Mouse (Mus musculus) intestine, embryonic 16.5 days (tissue): Measurements from ENCODE around the gene Per2. TPM values are rescaled to one million over a fixed set of nuclear protein-coding genes. Genes with fewer than 3 reads are reported as not detected.
A peak's percentile ranks its signal among the peaks of the same experiment; 100 is the strongest.

Source experiments
- ATAC-seq: fragments of 200-750 bp; cut with Nextera tagmentation; 2 replicates; pipeline ENCODE4 v1.8.0; 2017; ENCODE audit warnings: moderate TSS enrichment, moderate library complexity
- H3K27ac ChIP-seq: fragments of 300-500 bp; sonication (generic); 2 replicates; pipeline ENCODE4 v1.5.1; 2014; ENCODE audit warnings: mild to moderate bottlenecking, low read length
- H3K27me3 ChIP-seq: fragments of 300-500 bp; sonication (generic); replicated peaks from 2 replicates; pipeline ENCODE4 v1.6.1; 2014; ENCODE audit warnings: low read length, control low read depth, mixed read lengths; ENCODE audit not compliant: control insufficient read depth, insufficient read depth
- H3K36me3 ChIP-seq: fragments of 300-500 bp; sonication (generic); 2 replicates; pipeline ENCODE4 v1.6.1; 2014; ENCODE audit warnings: low read length, control low read depth; ENCODE audit not compliant: control insufficient read depth, insufficient read depth
- H3K4me1 ChIP-seq: fragments of 300-500 bp; sonication (generic); 2 replicates; pipeline ENCODE4 v1.6.1; 2014; ENCODE audit warnings: low read length, control low read depth, mixed read lengths; ENCODE audit not compliant: control insufficient read depth, insufficient read depth
- H3K4me2 ChIP-seq: fragments of 300-500 bp; sonication (generic); 2 replicates; pipeline ENCODE4 v1.6.1; 2014; ENCODE audit warnings: low read depth, low read length, control low read depth
- H3K4me3 ChIP-seq: fragments of 300-500 bp; sonication (generic); 2 replicates; pipeline ENCODE4 v1.5.1; 2014; ENCODE audit warnings: mild to moderate bottlenecking, low read length
- H3K9ac ChIP-seq: fragments of 300-500 bp; sonication (generic); 2 replicates; pipeline ENCODE4 v1.6.1; 2014; ENCODE audit warnings: low read depth, low read length
- H3K9me3 ChIP-seq: fragments of 300-500 bp; sonication (generic); 2 replicates; pipeline ENCODE4 v1.6.1; 2016; ENCODE audit warnings: low read length, control low read depth; ENCODE audit not compliant: control insufficient read depth
- WGBS: fragments of 180-500 bp; shearing (Covaris S2); extraction: QIAGEN DNeasy Blood & Tissue Kit; methylation state at CpG from one replicate; pipeline ENCODE4 v1.1.7; 2014; 5-methylcytosine and 5-hydroxymethylcytosine counted together
- polyA plus RNA-seq: library from polyadenylated mRNA; unstranded; fragments of >200 nt; fragmentation: Nextera tagmentation; extraction: Ambion mirVana; gene quantifications from 2 replicates; pipeline ENCODE4 v1.2.1, GENCODE M21; 2015

Gene Per2
- polyA plus RNA-seq, 1 experiment from 2014 or later, result 8.9 TPM

DNA sequence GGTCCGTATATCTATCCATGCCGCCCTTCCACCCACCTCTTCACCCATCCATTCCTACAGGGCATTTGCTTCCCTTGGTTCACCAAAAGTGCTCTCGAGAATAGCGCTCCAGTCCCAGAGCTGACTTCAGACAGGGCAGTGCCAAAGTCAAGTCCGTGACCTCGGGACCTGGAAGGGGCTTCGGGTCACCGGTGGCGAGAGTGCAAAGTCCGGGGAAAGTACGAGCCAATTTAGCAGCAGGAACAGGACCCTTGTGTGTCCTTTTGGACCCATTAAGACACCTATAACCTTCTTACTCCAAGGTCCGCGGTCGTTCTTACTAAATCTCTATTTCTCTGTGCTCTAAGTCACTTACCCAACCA lies 45.6 kb downstream of the Per2 start:
- peaks cover 5% of the 10 kb centered on the region; the same call in 1 of the 2 replicates for H3K36me3 ChIP-seq
- under 1% methylated on average over 14 of the region's 14 CpGs for WGBS
- peak; percentile 17; the same call in 1 of the 2 replicates for ATAC-seq
- no peaks in the 10 kb centered on the region for H3K27me3 ChIP-seq
- H3K9me3 ChIP-seq, result no peaks in the 10 kb centered on the region
- peak overlapping the region; percentile 68 for H3K9ac ChIP-seq
- peak overlapping the region; percentile 94 for H3K27ac ChIP-seq
- H3K4me3 ChIP-seq, result peak overlapping the region; percentile 90
- H3K4me2 ChIP-seq, result peak overlapping the region; percentile 96
- peaks cover 26% of the 10 kb centered on the region for H3K4me1 ChIP-seq

- Histone ChIP-seq H3K9ac (peak overlapping the region; percentile 92), H3K36me3 (peaks cover 4% of the 10 kb centered on the region; the same call in 1 of the 2 replicates), H3K4me3 (peak overlapping the region; percentile 90), H3K27ac (peak overlapping the region; percentile 94), H3K27me3 (no peaks in the 10 kb centered on the region), H3K4me1 (peaks cover 26% of the 10 kb centered on the region), H3K4me2 (peak overlapping the region; percentile 96), H3K9me3 (no peaks in the 10 kb centered on the region)
- under 1% methylated on average over 34 of the region's 34 CpGs for WGBS
- ATAC-seq, result peak; percentile 96
These were observed 46.1 kb downstream of the Per2 start for GRCm38 (mm10) chr1:91413030-91413506.

- no peaks in the 10 kb centered on the region for H3K9me3 ChIP-seq
- peaks cover 26% of the 10 kb centered on the region for H3K4me1 ChIP-seq
- peak overlapping the region; percentile 96 for H3K4me2 ChIP-seq
- peak overlapping the region; percentile 92 for H3K9ac ChIP-seq
- H3K4me3 ChIP-seq, result peak overlapping the region; percentile 90
- WGBS, result 6% methylated on average over 64 of the region's 65 CpGs
- peak overlapping the region; percentile 91 for H3K27ac ChIP-seq
- H3K36me3 ChIP-seq, result no peaks in the 10 kb centered on the region
- no peaks in the 10 kb centered on the region for H3K27me3 ChIP-seq
- ATAC-seq, result peak; percentile 63
These were observed 46.7 kb downstream of the Per2 start for GRCm38 (mm10) chr1:91412286-91413029.

DNA sequence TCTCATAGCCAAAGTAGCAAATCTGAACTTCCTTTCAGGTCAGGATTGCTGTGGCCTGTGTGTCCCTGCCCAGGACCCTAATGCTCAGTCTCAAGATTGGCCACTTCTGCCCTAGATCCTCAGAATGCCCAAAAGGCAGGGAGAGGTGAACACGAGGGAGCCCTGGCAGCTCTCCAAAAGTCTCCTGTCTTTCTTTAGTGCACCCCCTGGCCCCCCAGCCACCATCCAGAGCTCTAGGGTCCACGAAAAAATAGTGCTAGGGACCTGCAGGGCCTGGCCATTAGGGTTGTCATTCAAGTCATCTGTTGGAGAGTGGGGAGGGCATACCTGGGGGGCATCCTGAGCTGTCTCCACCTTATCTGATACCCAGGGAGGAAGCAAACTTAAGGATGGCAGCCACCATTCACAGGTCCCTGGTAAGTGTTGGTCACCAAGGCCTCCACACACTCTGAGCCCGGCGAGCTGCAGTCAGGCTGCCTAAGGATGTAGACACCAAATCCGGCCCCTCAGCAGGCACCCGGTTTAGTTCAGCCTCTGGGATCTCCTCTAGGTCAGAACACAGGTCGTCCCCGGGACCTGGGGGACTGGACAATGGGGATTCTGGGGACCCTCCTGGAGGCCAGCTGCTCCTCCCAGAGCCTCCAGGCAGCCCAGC lies 47.4 kb downstream of the Per2 start:
- H3K9me3 ChIP-seq, result no peaks in the 10 kb centered on the region
- peak overlapping the region; percentile 92 for H3K9ac ChIP-seq
- no peaks in the 10 kb centered on the region for H3K36me3 ChIP-seq
- no peak overlapping the region for H3K27ac ChIP-seq
- H3K27me3 ChIP-seq, result no peaks in the 10 kb centered on the region
- no peak for ATAC-seq
- 62% methylated on average over 8 of the region's 8 CpGs for WGBS
- peak overlapping the region; percentile 96 for H3K4me2 ChIP-seq
- H3K4me3 ChIP-seq, result peak overlapping the region; percentile 90
- H3K4me1 ChIP-seq, result peaks cover 26% of the 10 kb centered on the region

- no peak overlapping the region for H3K27ac ChIP-seq
- no peak for ATAC-seq
- 83% methylated on average over 4 of the region's 4 CpGs for WGBS
These were observed 51.3 kb downstream of the Per2 start for GRCm38 (mm10) chr1:91407819-91408218.

GRCm38 (mm10) chr1:91405406-91406169 lies 53.5 kb downstream of the Per2 start:
- H3K4me2 ChIP-seq, result no peak overlapping the region
- no peak overlapping the region for H3K4me3 ChIP-seq
- no peaks in the 10 kb centered on the region for H3K9me3 ChIP-seq
- WGBS, result 56% methylated on average over 23 of the region's 23 CpGs
- no peak for ATAC-seq
- no peak overlapping the region for H3K9ac ChIP-seq
- H3K27me3 ChIP-seq, result no peaks in the 10 kb centered on the region
- H3K27ac ChIP-seq, result no peak overlapping the region
- H3K36me3 ChIP-seq, result no peaks in the 10 kb centered on the region
- no peaks in the 10 kb centered on the region for H3K4me1 ChIP-seq

More at GRCm38 (mm10) chr1:91407819-91408218, 51.3 kb downstream of the Per2 start:
- H3K9ac ChIP-seq, result no peak overlapping the region
- H3K4me1 ChIP-seq, result peaks cover 10% of the 10 kb centered on the region
- no peaks in the 10 kb centered on the region for H3K36me3 ChIP-seq
- H3K4me3 ChIP-seq, result no peak overlapping the region
- H3K27me3 ChIP-seq, result no peaks in the 10 kb centered on the region
- H3K4me2 ChIP-seq, result no peak overlapping the region
- no peaks in the 10 kb centered on the region for H3K9me3 ChIP-seq

GRCm38 (mm10) chr1:91404976-91405375 lies 54.1 kb downstream of the Per2 start:
- no peak overlapping the region for H3K9ac ChIP-seq
- no peaks in the 10 kb centered on the region for H3K36me3 ChIP-seq
- no peak for ATAC-seq
- H3K4me3 ChIP-seq, result no peak overlapping the region
- no peak overlapping the region for H3K4me2 ChIP-seq
- no peaks in the 10 kb centered on the region for H3K9me3 ChIP-seq
- WGBS, result 14% methylated on average over 1 of the region's 1 CpGs
- H3K27me3 ChIP-seq, result no peaks in the 10 kb centered on the region
- H3K4me1 ChIP-seq, result no peaks in the 10 kb centered on the region
- H3K27ac ChIP-seq, result no peak overlapping the region

DNA sequence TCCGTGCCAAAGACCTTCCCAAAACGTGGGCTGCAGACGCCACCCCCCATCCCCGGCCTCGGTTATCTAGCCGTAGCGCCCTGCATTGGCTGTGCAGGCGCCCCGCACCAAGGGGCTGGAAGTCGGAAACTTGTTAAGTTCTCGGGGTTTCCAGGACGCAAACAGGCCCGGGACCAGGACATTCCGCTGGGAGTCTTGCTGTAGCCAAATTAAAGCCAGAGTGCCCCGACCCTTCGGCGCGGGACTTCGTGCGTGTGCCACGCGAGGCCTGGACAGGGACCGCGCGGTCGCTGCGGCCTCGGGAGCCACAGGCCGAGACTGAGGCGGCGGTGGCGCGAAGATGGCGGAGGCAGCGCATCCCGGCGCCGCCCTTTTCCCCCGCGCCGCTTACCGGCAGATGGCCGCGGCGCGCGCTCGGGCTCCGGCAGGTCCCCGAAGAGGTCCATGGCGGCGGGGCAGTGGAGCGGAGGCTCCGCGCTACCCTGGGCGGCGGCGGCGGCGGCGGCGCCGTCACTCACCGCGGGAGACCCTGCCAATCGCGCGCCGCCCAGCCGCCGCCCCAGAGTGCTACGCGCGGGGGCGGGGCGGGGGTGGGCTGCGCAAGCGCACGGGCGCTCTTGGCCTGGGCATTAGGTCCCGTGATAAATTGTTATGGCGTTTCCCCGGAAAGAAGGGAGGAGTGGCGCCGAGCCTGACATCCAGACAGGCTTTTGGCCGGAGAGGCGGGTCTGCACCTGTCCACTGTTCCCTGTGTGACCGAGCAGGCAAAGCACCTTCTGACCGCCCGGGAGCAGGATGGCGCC lies 60.7 kb downstream of the Per2 start, which contains the start of gene Ilkap:
Gene Ilkap (minus strand): TSS at position 556 of the 803 bp plus-strand sequence.
- ATAC-seq, result peak; percentile 98
- peak within 1 kb of the TSS; percentile 91 for H3K4me2 ChIP-seq
- no peaks in the 10 kb centered on the region for H3K36me3 ChIP-seq
- H3K4me1 ChIP-seq, result peaks cover 10% of the 10 kb centered on the region
- H3K4me3 ChIP-seq, result peak within 1 kb of the TSS; percentile 90
- WGBS, result under 1% methylated on average over 77 of the region's 91 CpGs
- no peaks in the 10 kb centered on the region for H3K27me3 ChIP-seq
- H3K9me3 ChIP-seq, result no peaks in the 10 kb centered on the region
- peak within 1 kb of the TSS; percentile 93 for H3K9ac ChIP-seq
- H3K27ac ChIP-seq, result peak within 1 kb of the TSS; percentile 73
